Mouse (Mus musculus) mature B cell (primary cell): ENCODE results near the gene Amhr2.

ENCODE experiments used
- in situ Hi-C: fragments of 300-500 bp; cut with MboI; formaldehyde crosslinking; loops from 2 replicates; pipeline ENCODE4 v1.14.3; 2019

The Amhr2 gene

DNA sequence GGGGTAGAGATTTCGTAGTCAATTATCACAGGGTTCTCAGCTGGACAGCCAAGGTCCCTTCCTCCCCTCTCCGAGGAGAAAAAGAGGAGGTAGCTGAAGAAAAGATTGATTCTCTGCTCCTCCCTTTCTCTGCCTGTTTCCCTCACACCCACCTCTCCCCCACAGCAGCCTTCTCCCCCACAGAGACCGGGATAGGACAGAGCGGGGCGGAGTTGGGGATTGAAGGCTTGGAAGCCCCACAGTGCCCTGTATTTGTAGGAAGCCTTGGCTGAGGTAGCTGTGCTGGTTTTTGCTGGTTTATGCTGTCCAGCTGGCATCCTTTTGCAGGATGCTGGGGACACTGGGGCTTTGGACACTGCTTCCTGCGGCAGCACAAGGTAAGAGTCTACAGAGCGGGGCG, at the start of gene Amhr2:
Gene Amhr2 (plus strand): TSS at position 222 of the 400 bp plus-strand sequence.
- in situ Hi-C loops, result no loop called here

DNA sequence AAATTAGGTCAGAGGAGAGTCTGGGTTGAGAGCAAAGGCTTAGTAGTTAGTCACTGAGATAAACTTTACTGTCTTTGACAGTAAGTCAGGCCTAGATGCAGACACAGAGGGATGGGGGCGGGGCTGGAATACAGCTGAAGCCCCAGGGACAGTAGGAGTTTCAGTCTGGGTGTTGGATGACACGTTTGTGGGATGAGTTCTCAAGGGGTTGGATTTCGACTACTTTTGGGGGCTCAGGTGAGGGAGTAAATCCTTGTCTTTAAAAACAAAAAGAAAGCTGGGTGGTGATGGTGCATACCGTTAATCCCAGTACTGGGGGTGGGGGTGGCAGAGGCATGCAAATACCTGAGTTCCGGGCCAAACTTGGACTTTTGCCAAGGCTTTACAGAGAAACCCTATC, 46.5 kb upstream of the Amhr2 start:
- in situ Hi-C loops, result no loop called here

DNA sequence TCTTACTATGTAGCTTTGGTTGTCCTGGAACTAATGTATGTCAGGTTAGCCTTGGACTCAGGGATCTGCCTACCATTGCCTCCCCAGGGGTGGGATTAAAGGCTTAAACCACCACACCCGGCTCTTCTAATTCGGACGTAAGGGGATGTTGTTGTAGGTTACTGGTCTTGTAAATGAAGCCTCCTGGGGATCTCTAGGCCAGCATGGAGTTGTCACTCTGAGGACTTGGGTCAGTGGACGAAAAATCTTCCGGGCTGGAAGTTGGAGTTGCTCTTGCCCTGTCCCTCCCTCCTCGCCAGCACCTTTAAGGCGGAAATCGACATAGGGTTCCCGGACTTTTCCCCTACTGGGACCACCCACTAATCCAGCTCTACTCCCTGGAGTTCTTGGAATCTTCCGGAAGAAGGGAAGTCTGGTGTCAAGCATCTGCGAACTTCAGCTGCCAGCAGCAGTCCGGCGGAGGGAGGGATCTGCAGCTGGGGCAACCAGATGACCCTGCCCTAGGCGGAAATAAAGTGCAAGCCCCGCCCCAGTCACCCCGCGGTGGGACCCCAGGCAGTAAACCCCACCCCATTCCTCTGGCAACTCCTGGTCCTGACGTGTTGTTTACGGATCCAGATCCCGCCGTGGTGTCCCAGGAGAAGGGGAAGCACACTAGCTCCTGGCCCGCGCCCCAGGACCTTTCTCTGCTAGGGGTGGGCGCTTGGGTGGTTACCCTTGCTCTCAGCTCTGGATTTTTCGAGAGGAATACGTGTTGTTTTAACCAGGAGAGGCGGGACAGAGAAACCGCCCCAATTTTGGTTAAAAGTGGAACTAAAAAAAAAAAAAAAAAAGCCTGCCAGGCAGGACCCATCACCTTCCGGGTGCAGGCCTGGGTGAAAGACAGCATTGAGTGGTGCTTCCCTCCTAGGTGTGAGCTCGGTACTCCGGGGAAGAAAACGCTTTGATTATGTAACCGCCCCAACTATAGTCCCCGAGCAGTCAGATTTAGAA, 45.6 kb upstream of the Amhr2 start:
- in situ Hi-C loops, result no loop called here

DNA sequence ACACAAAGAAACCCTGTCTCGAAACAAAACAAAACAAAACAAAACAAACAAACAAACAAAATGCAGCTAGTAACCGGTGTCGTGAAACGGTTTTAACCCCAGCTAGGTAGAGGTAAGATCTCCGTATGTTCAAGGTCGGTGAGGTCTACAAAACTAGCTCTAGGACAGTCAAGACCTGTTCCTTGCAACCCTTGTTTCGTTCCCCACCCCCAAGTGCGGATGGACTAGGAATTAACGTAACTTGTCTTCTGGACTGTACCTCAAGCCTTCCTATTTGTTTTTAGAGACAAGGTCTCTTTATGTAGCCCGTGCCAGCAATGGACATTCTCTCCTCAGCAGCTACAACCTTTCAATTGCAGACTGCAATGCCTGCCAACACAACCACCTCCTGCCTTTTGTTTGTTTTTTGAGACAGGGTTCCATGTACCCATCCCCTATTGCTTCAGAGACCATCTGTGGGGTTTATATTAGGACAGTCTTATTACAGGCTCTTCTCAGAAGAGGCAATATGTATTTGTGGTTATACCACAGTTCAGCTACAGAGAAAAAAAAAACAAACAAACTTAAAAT, 44.6 kb upstream of the Amhr2 start:
- in situ Hi-C loops, result no loop called here

DNA sequence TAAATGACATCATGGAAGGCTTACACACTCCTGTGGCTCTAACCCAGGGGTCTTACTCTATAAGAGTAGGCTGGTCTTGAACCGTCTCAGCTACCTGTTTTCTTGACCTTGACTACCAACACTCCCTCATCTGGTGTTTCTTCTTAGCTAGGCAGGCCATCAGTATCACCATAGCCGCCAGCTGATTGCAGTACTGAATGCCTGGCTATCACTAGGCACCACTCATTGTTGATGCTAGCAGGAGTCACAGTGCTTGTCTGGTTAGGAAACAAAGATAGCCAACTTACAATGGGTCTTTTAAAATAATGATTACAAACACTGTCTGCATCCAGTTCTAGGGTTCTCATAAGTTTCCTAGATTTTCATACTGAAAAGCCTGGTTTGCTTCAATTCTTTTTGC, 43.9 kb upstream of the Amhr2 start:
- in situ Hi-C loops, result no loop called here

DNA sequence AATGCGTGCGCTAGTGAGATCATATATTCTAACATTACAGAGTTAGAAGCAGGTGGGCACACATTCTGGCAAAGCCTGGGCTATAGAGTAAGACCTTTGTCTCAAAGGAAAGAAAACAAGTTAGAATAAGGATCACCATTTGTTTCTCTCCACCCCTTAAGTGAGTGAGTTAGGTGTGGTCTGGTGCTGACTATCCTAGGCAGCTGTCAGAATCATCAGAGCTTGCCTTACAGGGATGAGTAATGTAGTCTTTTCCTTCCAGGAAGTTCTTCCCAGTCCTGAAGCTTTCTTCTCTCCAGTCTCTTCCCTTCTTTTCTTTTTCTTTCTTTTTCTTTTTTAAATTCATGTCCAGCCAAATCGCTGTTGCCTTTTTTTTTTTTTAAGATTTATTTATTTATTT, 43.0 kb upstream of the Amhr2 start:
- in situ Hi-C loops, result no loop called here

DNA sequence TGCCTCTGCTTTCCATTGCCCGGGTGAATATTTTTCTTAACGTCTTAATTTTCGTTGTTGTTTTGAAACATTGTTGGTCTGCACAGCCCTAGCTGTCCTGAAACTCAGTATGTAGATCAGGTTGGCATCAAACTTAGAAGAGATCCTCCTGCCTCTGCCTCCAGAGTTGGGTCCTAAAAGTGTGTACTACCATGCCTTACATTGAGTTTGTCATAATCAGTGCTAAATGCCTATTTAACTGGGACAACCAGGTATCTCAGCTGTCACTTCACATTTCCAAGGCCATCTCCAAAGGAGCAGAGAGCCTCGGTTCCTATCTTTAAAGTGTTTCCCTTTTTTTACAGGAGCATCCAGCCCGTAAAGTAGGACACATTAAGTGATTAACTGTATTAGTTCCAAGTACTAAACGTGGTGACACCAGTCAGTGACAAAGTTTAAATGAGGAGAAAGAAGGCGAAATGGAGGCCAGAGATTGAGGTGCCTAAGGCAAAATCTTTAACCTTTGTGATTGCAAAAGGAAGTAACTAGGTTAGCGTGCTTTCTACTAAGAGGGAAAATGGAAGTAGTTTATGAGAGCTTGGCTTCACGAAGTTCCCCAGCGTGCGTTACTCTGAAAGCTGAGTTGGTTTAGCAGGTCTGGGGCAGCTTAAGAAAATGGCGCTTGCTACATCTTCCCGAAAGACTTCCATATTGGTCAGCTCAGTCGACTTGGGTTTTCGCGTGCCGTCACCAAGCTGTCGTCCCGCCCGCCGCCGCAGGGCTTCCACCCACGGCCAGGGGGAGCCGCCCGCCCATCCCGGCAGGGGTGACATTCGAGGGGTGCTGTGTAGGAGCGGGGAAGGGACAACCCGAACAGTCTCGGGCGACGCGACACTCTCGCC, 40.3 kb upstream of the Amhr2 start:
- in situ Hi-C loops, result no loop called here

DNA sequence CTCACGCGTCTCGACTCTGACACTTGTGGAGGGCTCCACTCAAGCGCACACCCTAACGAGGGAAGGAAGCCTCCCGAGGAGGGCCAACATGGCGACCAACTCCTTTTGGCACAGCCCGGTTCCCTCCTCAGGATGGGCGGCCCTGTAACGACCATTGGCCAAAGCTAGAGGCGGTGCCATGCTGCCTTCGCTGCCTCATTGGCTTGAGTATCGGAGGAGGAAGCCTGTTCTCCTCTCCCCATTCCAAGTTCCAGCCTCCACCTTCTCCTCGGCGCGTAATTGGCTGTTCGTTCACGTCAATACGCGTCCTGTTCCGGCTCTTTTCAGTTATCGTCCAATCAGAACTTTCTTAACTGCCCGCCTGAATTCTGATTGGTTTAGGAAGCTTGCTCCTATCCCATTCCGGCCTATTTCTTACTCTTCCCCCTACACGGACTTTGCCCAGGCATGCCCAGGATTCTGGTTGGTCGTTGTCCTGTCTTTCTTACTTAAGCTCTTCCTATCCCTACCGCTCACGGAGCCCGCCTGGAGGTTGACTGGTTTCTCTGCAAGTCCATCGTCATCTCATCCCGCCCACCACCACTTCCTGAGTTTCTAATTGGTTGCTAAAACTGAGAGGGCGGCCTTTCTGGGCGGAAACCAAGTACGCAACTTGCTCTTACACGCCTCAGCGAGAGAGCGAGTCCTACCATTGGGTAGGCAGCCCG, 39.5 kb upstream of the Amhr2 start, which contains the start of gene Sp1:
Gene Sp1 (plus strand): TSS at position 655 of the 707 bp plus-strand sequence.
- in situ Hi-C loops, result no loop called here

DNA sequence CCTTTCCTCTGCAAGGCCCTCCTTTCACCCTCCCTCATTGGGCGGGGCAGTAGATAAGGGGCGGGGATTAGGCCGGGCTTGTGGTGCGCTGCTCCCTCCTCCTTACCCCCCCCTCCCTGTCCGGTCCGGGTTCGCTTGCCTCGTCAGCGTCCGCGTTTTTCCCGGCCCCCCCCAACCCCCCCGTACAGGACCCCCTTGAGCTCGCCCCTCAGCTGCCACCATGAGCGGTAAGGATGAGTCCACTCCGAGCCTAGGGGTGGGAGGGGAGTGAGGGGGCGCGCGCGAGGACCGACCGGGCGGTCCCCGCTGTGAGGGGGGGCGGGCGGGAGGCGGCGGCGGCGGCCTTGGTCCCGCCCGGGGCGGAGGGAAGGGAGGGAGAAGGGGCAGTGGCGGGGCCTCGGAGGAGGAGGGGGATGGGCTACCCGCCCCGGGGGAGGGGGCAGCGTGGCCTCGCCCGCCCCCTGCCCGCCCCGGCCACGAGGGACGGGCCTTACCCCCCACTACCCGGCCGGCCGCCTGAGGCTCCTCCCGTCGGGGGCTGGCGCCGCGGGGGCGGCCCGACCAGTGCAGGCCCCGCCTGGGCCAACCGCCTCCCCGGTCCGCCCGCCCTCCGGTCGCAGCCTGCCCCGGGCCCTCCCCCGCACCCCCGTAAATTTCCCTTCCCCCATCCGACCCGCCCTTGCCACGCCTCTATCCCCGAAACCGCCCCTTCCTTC, 38.8 kb upstream of the Amhr2 start:
- in situ Hi-C loops, result no loop called here

DNA sequence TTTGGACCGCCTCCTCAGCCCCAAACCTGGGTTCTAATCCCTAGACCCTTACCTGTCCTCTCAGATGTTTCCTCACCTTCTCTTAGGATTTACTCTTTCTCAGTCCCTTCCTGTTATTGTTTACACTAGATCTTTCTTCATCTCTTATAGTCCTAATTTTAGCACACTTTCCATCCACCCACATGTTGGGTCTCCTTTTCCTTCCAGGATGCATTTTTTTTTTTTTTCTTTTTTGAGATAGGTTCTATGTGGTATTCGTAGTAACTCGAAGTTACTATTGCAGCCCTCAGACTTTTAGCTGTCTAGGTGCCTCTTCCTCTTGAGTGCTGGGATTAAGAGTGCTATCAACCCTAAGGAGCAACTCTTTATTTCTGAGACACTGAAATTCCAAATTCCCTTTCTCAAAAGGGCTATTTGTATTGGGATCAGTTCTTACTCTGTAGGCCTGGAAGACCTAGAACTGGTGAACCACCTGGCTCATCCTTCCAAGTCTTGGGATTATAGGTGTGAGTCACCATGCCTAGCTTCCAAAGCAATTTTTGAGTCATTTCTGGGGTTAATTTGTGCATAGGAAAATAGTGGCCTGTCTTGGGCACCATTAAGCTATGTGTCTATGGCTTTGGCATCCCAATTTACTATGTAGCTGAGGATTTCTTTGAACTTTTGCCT, 38.1 kb upstream of the Amhr2 start:
- in situ Hi-C loops, result no loop called here

DNA sequence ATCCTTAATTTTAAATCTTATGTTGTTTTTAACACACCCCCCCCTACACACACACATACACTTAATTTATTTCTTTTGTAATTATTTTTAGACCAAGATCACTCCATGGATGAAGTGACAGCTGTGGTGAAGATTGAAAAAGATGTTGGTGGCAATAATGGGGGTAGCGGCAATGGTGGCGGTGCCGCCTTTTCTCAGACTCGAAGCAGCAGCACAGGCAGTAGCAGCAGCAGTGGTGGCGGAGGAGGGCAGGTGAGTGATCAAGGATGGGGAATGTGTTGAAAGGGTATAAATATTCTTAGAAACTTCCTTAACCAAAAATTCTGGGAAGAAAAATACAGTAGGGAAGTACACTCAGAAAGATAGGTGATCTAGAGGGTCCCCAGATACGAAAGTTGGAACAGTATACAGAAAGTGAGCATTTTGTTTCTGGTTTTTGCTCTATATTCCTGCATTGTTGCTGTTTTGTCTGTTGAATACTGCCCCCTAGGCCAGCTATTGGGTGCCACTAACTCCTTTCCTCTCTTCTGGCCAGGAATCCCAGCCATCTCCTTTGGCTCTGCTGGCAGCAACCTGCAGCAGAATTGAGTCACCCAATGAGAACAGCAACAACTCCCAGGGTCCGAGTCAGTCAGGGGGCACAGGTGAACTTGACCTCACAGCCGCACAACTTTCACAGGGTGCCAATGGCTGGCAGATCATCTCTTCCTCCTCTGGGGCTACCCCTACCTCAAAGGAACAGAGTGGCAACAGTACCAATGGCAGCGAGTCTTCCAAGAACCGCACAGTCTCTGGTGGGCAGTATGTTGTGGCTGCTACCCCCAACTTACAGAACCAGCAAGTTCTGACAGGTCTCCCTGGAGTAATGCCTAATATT, 37.2 kb upstream of the Amhr2 start:
- in situ Hi-C loops, result no loop called here

DNA sequence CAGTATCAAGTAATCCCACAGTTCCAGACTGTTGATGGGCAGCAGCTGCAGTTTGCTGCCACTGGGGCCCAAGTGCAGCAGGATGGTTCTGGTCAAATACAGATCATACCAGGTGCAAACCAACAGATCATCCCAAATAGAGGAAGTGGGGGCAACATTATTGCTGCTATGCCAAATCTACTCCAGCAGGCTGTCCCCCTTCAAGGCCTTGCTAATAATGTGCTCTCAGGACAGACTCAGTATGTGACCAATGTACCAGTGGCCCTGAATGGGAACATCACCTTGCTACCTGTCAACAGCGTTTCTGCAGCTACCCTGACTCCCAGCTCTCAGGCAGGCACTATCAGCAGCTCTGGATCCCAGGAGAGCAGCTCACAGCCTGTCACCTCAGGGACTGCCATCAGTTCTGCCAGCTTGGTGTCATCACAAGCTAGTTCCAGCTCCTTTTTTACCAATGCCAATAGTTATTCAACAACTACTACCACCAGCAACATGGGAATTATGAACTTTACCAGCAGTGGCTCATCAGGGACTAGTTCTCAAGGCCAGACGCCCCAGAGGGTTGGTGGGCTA, 36.5 kb upstream of the Amhr2 start:
- in situ Hi-C loops, result no loop called here

DNA sequence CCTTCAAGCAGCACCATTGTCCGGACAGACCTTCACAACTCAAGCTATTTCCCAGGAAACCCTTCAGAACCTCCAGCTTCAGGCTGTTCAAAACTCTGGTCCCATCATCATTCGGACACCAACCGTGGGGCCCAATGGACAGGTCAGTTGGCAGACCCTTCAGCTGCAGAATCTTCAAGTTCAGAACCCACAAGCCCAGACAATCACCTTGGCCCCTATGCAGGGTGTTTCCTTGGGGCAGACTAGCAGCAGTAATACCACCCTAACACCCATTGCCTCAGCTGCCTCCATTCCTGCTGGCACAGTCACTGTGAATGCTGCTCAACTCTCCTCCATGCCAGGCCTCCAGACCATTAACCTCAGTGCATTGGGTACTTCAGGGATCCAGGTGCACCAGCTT, 35.9 kb upstream of the Amhr2 start:
- in situ Hi-C loops, result no loop called here

DNA sequence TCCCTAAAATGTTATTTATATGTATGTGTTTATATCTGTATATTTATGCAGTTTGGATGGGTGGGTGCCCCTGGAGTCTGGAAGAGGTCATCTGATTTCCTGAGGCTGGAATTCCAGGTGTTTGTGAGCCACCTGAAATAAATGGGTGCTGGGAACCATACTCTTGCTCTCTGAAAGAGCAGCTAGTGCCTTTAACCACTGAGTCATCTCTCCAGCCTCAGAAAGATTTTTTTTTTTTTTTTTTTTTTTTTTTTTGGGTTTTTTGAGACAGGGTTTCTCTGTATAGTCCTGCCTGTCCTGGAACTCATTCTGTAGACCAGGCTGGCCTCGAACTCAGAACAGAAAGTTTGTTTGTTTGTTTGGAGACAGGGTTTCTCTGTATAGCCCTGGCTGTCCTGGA, 34.1 kb upstream of the Amhr2 start:
- in situ Hi-C loops, result no loop called here

DNA sequence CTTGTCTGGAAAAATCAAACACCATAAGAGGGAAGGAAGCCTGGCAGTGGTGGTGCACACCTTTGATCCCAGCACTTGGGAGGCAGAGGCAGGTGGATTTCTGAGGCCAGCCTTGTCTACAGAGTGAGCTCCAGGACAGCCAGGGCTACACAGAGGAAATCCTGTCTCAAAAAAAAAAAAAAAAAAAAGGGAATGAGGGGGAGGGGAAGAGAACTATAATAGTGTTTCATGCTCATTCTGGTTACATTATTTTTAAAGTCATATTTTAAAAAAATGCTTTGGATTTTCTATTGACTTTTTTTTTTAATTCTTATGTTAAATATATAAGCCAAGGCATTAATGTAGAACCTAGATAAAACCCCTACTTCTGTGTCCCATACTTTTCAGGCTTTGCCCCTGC, 31.5 kb upstream of the Amhr2 start:
- in situ Hi-C loops, result no loop called here

DNA sequence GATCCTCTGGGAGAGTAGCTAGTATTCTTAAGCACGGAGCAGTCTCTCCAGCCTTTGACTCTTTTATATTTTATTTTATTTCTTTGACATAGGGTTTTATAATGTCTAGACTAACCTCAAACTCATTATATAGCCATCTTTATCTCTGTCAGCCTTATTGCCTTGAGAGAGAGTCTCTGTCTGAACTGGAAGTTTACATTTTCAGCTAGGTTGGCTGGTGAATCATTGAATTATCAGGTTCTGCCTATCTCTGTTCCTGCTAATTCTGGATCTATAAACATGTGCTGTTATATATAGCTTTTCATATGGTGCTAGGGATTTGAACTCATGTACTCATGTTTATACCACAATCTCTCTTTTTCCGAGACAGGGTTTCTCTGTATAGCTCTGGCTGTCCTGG, 27.6 kb upstream of the Amhr2 start:
- in situ Hi-C loops, result no loop called here

DNA sequence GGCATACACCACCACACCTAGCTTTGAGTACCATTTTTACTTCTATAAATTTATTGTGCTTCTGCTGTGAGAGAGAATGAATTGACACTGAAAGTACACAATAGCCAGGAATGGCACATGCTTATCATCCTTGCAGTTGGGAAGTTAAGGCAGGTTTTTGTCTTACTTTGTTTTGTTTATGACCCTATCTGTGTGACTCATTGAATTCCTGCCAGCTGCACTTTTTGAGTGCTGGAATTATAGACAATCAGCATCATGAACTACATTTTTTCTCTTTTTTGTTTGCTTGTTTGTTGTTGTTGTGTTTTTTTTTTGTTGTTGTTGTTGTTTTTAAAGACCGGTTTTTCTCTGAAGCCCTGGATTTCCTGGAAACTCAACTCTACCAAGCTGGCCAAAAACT, 24.2 kb upstream of the Amhr2 start:
- in situ Hi-C loops, result no loop called here

DNA sequence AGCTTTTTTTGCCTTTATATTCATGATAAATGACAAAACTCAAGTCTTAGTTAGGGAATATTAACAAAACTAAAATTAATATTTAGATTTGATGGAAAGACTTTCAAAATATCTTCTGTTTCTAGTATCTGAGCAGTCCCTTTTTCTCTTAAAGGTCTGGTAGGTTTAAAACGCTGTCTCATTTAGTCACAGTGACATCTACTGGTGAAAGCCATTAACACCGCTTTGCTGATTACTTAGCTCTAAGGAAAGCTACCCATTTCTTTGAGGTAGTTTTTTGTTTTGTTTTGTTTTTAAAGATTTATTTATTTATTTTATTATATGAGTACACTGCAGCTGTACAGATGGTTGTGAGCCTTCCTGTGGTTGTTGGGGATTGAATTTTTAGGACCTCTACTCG, 23.7 kb upstream of the Amhr2 start:
- in situ Hi-C loops, result no loop called here

DNA sequence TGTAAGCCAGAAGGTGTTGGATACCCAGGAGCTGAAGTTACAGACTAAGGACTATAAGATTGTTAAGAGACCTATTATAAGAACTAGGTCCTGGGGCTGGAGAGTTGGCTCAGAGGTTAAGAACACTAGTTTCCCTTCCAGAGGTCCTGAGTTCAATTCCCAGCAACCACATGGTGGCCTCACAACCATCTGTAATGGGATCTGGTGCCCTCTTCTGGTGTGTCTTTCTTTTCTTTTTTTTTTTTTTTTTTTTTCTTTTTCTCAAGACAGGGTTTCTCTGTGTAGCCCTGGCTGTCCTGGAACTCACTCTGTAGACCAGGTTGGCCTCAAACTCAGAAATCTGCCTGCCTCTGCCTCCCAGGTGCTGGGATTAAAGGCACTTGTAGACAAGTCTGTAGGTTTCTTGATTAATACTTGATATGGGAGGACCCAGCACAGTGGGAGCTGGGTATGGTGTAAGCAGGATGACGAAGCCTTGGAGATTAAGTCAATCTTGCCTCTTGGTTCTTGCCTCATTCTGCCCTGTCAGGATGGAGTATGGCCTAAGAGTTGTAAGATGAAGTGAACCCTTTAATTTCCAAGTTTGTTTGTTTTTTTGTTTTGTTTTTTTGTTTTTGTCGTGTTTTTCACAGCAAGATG, 21.4 kb upstream of the Amhr2 start:
- in situ Hi-C loops, result no loop called here
